Mouse (Mus musculus): Measurements from ENCODE around the gene Dock9. TPM values are rescaled to one million over a fixed set of nuclear protein-coding genes. Genes with fewer than 3 reads are reported as not detected.
"Not testable (repeated sequence)": the region's sequence is repeated elsewhere in the genome, so short reads cannot be mapped to it uniquely, and the experiment has no call there.

Dock9 gene
- polyA plus RNA-seq, 1 experiment from 2014 or later = 4.8 TPM

DNA sequence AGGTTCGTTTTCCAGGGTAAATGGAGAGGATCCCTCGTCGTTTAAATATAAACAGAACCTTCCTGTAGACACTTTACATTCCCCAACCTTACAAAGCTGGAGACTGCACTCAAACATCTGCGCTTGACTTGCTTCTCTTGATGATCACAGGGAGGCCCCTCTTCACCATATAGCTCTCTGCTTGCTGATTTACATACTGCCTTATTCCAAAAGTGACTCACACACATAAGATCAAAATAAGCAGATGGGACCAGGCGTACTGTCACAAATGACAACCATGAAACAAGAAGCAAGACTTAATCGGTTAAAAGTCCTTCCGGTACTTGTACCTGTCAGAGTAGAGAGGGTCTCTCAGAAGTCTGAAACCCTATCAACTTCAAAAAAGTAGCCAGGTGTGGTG lies 63.4 kb downstream of the Dock9 start:
- no peaks in the 10 kb centered on the region for H3K9me3 ChIP-seq
- no peak overlapping the region for H3K9ac ChIP-seq
- no peak overlapping the region for H3K27ac ChIP-seq (replicated peaks)
- 67% methylated on average over 7 of the region's 7 CpGs for WGBS
- H3K4me2 ChIP-seq = no peak overlapping the region
- ATAC-seq (ENCODE audit: extremely low read depth, insufficient number of reproducible peaks, low FRiP score, low TSS enrichment) = no peak
- H3K27me3 ChIP-seq (replicated peaks) = peaks cover 30% of the 10 kb centered on the region
- H3K4me3 ChIP-seq = no peak overlapping the region
- H3K36me3 ChIP-seq = no peaks in the 10 kb centered on the region
- 0 out of 2 replicates have a peak, but pooled peaks cover 11% of the 10 kb centered on the region for H3K4me1 ChIP-seq

DNA sequence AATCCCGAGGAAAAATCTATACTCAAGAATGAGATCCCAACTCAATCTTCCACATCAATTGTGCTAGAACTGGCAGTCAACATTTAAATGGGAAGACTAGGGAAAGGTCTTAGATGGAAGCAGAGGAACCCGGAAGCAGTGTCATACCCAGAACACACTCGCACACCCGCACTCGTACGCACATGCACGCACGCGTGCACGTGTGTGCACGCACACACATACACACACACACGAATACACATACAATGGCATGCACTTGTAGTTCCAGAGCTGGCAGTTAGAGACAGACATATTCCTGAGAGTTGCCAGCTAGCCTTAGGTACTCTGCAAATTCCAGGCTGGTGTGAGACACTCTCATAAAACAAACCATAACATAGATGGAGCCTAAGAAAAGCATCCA lies 63.9 kb downstream of the Dock9 start:
- no peak overlapping the region for H3K27ac ChIP-seq (replicated peaks)
- 91% methylated on average over 12 of the region's 12 CpGs for WGBS
- H3K4me3 ChIP-seq = no peak overlapping the region
- H3K36me3 ChIP-seq = no peaks in the 10 kb centered on the region
- peaks cover 25% of the 10 kb centered on the region for H3K27me3 ChIP-seq (replicated peaks)
- H3K9me3 ChIP-seq = no peaks in the 10 kb centered on the region
- ATAC-seq (ENCODE audit: extremely low read depth, insufficient number of reproducible peaks, low FRiP score, low TSS enrichment) = no peak
- H3K4me2 ChIP-seq = no peak overlapping the region
- H3K4me1 ChIP-seq = 0 out of 2 replicates have a peak, but pooled peaks cover 6% of the 10 kb centered on the region
- no peak overlapping the region for H3K9ac ChIP-seq

DNA sequence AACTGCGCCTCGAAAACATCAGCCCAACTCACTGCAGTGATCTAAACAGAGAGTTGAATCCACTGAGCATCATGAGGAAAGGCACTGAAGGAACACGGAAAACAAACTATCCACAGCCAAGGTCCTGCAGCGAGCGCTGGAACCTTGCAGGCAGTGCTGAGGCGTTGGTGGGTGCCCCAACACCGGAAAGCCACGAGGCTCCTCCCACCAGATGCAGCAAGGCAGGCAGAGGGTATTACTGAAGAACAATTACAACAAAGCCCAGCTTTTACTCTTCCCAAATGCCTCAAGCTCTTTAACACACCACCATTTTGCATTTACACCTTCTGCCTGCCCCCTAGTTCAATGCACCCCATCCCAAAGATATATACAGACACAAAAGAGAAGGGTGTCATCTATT lies 65.4 kb downstream of the Dock9 start:
- Histone ChIP-seq H3K27ac (replicated peaks) (no peak overlapping the region), H3K27me3 (replicated peaks) (peaks cover 13% of the 10 kb centered on the region; the same call in 1 of the 2 replicates), H3K4me1 (0 out of 2 replicates have a peak, but pooled peaks cover 5% of the 10 kb centered on the region), H3K36me3 (no peaks in the 10 kb centered on the region), H3K9me3 (no peaks in the 10 kb centered on the region), H3K9ac (no peak overlapping the region), H3K4me3 (no peak overlapping the region), H3K4me2 (0 out of 2 replicates have a peak overlapping the region, but pooled peaks have one; percentile 4)
- 29% methylated on average over 8 of the region's 8 CpGs for WGBS
- no peak for ATAC-seq (ENCODE audit: extremely low read depth, insufficient number of reproducible peaks, low FRiP score, low TSS enrichment)

GRCm38 (mm10) chr14:121731688-121732168 lies 65.9 kb downstream of the Dock9 start:
- no peaks in the 10 kb centered on the region for H3K36me3 ChIP-seq
- H3K9ac ChIP-seq = no peak overlapping the region
- no peaks in the 10 kb centered on the region for H3K9me3 ChIP-seq
- no peak overlapping the region for H3K4me3 ChIP-seq
- peaks cover 10% of the 10 kb centered on the region; the same call in 1 of the 2 replicates for H3K27me3 ChIP-seq (replicated peaks)
- 0 out of 2 replicates have a peak, but pooled peaks cover 5% of the 10 kb centered on the region for H3K4me1 ChIP-seq
- ATAC-seq (ENCODE audit: extremely low read depth, insufficient number of reproducible peaks, low FRiP score, low TSS enrichment) = peak; percentile 74; the same call in 1 of the 2 replicates
- 28% methylated on average over 6 of the region's 6 CpGs for WGBS
- 0 out of 2 replicates have a peak overlapping the region, but pooled peaks have one; percentile 4 for H3K4me2 ChIP-seq
- H3K27ac ChIP-seq (replicated peaks) = no peak overlapping the region

DNA sequence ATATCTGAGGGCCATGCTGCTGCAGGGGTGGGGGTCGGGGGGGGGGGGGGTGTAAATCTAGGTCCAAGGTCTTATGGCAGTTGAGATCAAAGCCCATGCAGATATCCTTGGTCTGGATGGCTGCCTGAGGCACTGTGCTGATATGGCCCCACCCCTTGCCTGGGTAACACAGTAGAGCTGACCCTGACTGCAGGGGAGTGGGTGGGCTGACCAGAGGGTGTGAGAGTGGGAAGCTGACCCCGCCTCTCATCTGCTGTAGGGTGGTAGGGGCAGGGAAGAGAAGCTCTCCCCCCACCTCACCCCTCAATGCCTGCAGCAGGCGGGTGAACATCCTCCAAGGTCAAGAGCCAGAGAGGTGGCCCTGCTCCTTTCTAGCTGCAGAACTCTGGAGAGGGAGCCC lies 66.7 kb downstream of the Dock9 start:
- H3K4me1 ChIP-seq = 0 out of 2 replicates have a peak, but pooled peaks cover 5% of the 10 kb centered on the region
- WGBS = 63% methylated on average over 3 of the region's 3 CpGs
- no peaks in the 10 kb centered on the region for H3K9me3 ChIP-seq
- H3K4me3 ChIP-seq = no peak overlapping the region
- H3K27me3 ChIP-seq (replicated peaks) = peaks cover 3% of the 10 kb centered on the region; the same call in 1 of the 2 replicates
- no peak overlapping the region for H3K27ac ChIP-seq (replicated peaks)
- no peak overlapping the region for H3K9ac ChIP-seq
- no peaks in the 10 kb centered on the region for H3K36me3 ChIP-seq
- peak; percentile 51; the same call in 1 of the 2 replicates for ATAC-seq (ENCODE audit: extremely low read depth, insufficient number of reproducible peaks, low FRiP score, low TSS enrichment)
- H3K4me2 ChIP-seq = no peak overlapping the region

DNA sequence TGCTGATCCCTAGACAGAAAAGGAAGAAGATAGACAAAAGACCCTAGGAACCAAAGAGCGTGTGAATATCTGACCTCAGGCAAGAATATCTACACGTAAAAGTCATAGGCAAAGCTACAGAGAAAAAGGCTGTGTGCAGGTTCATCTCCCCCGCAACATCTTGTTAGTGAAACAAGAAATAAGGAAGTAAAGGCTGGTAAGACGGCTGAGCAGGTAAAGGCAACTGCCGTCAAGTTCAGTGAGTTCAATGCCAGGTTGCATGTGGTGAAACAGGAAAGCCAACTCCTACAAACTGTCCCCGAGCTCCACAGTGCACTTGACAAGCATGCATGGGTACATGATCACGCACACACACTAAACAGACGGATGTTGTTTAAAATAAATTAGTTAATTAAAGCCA lies 69.6 kb downstream of the Dock9 start:
- H3K4me3 ChIP-seq = no peak overlapping the region
- H3K4me1 ChIP-seq = peaks cover 4% of the 10 kb centered on the region
- H3K36me3 ChIP-seq = no peaks in the 10 kb centered on the region
- no peak for ATAC-seq (ENCODE audit: extremely low read depth, insufficient number of reproducible peaks, low FRiP score, low TSS enrichment)
- H3K27ac ChIP-seq (replicated peaks) = no peak overlapping the region
- H3K27me3 ChIP-seq (replicated peaks) = peaks cover 14% of the 10 kb centered on the region
- H3K9ac ChIP-seq = no peak overlapping the region
- 69% methylated on average over 8 of the region's 8 CpGs for WGBS
- H3K4me2 ChIP-seq = no peak overlapping the region
- no peaks in the 10 kb centered on the region for H3K9me3 ChIP-seq

DNA sequence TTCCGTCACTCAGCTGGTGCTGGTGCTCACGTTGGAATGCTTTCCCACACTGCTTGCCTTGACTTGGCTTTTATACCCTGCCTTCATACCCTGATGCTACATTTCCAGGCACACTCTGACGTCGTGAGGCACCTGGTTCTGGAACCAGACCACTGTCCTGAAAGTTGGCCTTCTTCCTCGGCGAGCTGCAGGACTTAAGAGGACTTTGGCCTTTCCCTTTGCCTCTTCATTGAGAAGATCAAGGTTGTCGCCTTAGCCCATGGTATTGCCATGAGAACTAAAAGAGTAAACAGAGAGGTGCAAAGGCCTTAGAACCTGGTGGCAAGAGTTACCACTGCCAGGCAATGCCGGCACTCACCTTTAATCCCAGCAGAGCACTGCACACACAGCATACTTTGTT lies 73.1 kb downstream of the Dock9 start:
- 84% methylated on average over 8 of the region's 8 CpGs for WGBS
- Histone ChIP-seq H3K27me3 (replicated peaks) (peaks cover 15% of the 10 kb centered on the region), H3K9me3 (no peaks in the 10 kb centered on the region), H3K4me2 (no peak overlapping the region), H3K4me3 (no peak overlapping the region), H3K4me1 (peaks cover 23% of the 10 kb centered on the region), H3K9ac (no peak overlapping the region), H3K36me3 (no peaks in the 10 kb centered on the region), H3K27ac (replicated peaks) (no peak overlapping the region)
- ATAC-seq (ENCODE audit: extremely low read depth, insufficient number of reproducible peaks, low FRiP score, low TSS enrichment) = no peak

DNA sequence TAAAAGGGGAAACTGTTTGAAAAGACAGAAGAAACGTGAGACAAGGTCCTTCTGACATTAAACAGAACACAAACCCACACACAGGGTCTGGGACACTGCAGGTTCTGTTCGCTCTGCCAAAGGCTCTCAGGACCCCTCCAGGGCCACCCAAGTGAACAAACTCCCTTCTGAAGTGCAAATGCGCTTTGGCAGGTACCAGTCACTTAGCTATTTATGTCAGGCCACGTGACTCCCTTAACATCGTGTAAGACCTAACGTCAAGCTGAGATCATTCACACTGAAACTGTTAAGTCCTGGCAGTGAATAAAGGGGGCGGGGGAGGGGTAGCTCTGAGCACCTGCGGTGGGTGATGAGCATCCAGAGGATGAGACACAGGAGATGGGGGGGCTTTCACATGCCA lies 74.9 kb downstream of the Dock9 start:
- 0 out of 2 replicates have a peak overlapping the region, but pooled peaks have one; percentile 33 for H3K9ac ChIP-seq
- peak overlapping the region; percentile 20; the same call in 1 of the 2 replicates for H3K4me2 ChIP-seq
- H3K27ac ChIP-seq (replicated peaks) = no peak overlapping the region
- WGBS = 14% methylated on average over 8 of the region's 8 CpGs
- H3K9me3 ChIP-seq = no peaks in the 10 kb centered on the region
- no peak overlapping the region for H3K4me3 ChIP-seq
- peaks cover 24% of the 10 kb centered on the region for H3K4me1 ChIP-seq
- no peaks in the 10 kb centered on the region for H3K36me3 ChIP-seq
- ATAC-seq (ENCODE audit: extremely low read depth, insufficient number of reproducible peaks, low FRiP score, low TSS enrichment) = no peak; the same call in 1 of the 2 replicates
- H3K27me3 ChIP-seq (replicated peaks) = peaks cover 15% of the 10 kb centered on the region

DNA sequence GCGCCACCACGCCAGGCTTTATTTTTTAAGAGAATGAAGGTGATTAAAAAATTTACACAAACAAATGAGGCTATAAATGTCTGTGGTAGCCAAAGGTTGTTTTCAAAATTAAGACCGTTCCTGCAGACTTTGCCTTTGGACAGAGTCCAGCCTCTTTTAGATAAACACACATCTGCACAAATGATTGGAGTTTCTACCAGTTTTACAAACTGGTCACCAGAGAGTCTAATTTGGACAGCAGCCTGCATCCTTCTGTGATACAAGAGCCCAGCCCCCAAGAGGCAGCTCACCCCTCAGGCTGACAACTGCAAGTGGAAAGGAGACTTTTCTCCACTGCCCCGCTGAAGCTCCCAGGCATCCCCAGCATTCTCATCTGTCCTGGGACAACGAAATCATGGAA lies 76.2 kb downstream of the Dock9 start:
- H3K9ac ChIP-seq = no peak overlapping the region
- 73% methylated on average over 5 of the region's 5 CpGs for WGBS
- no peaks in the 10 kb centered on the region for H3K36me3 ChIP-seq
- no peak for ATAC-seq (ENCODE audit: extremely low read depth, insufficient number of reproducible peaks, low FRiP score, low TSS enrichment)
- no peak overlapping the region for H3K4me2 ChIP-seq
- no peak overlapping the region for H3K4me3 ChIP-seq
- peaks cover 15% of the 10 kb centered on the region for H3K27me3 ChIP-seq (replicated peaks)
- H3K4me1 ChIP-seq = peaks cover 24% of the 10 kb centered on the region
- no peaks in the 10 kb centered on the region for H3K9me3 ChIP-seq
- no peak overlapping the region for H3K27ac ChIP-seq (replicated peaks)

DNA sequence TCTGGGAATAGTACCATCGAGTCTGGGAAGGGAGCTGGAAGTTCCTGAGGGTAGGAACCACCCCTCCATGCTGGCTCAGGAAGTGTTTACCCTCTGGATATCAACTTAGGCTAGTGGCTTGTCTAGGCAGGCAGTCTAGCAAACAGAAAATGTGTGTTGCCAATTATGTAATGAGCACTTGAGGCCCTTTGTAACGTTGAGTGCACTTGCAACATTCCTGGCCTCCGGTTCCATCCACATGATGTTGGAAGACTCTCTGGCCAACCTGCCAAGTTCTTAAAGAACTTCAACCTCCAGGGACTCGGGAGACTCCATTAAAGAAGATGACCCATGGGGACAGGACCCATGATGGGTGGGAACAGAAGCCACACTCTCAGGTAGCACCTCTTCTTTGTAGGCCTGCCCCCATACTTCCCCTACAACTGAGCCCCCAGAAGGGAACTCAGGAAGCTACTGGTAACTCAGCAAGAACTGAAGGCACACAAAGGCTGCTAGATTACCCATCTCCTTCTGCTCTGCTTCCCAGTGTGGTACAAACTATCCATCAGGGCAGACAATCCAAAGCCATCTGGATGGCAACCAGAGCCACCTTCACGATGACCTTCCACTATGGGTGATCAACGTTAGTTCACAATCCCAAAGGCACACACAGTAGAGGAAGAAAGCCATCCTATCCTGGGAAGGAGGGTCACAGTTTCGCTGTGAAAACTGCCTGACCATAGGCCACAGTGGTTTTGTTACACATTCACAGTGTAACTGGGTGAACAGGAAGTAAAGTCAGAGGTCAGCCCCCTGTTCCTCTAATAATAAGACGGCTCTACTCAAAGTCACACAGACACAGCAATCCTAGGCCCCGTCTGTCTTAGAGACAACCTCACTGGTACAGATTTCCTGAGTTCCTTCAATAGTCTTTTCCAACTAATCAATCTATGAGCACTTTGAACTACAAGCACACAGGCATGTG lies 77.7 kb downstream of the Dock9 start:
- Histone ChIP-seq H3K27me3 (replicated peaks) (peaks cover 15% of the 10 kb centered on the region), H3K9ac (no peak overlapping the region), H3K4me2 (no peak overlapping the region), H3K4me3 (no peak overlapping the region), H3K36me3 (no peaks in the 10 kb centered on the region), H3K9me3 (no peaks in the 10 kb centered on the region), H3K4me1 (peaks cover 24% of the 10 kb centered on the region), H3K27ac (replicated peaks) (no peak overlapping the region)
- 58% methylated on average over 9 of the region's 9 CpGs for WGBS
- no peak for ATAC-seq (ENCODE audit: extremely low read depth, insufficient number of reproducible peaks, low FRiP score, low TSS enrichment)

- ATAC-seq (ENCODE audit: extremely low read depth, insufficient number of reproducible peaks, low FRiP score, low TSS enrichment); H3K27me3 ChIP-seq (replicated peaks); H3K36me3 ChIP-seq; H3K9ac ChIP-seq; H3K27ac ChIP-seq (replicated peaks); H3K4me2 ChIP-seq; H3K4me3 ChIP-seq; H3K9me3 ChIP-seq: not testable (repeated sequence)
- peaks cover 39% of the 10 kb centered on the region for H3K4me1 ChIP-seq
- 87% methylated on average over 3 of the region's 3 CpGs for WGBS
Observed at GRCm38 (mm10) chr14:121714799-121715198, 82.8 kb downstream of the Dock9 start.
